Mouse (Mus musculus) left cerebral cortex, adult 8-10 months (tissue): ENCODE measurements around the gene Map2k5. TPM values are rescaled to one million over a fixed set of nuclear protein-coding genes. Genes with fewer than 3 reads are reported as not detected.

Experiments
- DNase-seq, 2 experiments: peaks; one replicate each; pipeline ENCODE4 v3.0.0; 2022; ENCODE audit warnings: low spot score in 2 of 2
- total RNA-seq, 4 experiments: library from RNA; stranded (reverse); gene quantifications; 2 replicates each; pipeline ENCODE4 v1.2.4; 2022

The Map2k5 gene
- total RNA-seq, 4 experiments from 2014 or later = 33.9 to 36.7 (median 35.6) TPM

GRCm38 (mm10) chr9:63263188-63263587 lies 114.5 kb downstream of the Map2k5 start:
- no peak for DNase-seq

DNA sequence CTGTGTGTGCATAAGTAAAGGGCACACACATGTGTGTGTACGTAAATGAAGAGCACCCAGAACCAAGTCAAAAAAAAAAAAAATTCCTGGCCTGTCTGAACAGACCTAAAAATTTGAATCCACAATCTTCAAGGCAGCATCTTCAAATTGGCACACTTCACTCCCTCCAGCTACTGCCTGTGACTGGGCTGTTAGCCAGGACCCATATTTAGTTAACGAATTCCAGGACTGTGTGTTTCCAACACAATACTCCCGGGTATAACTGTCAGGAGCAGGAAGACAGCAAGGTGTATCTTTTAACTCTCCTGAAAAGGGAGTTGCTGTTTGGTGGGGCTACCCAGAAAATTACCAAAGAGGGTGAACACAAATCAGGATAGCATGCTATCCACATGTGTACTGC lies 118.9 kb downstream of the Map2k5 start:
- DNase-seq = peak in 1 of 2 experiments; percentile 13

DNA sequence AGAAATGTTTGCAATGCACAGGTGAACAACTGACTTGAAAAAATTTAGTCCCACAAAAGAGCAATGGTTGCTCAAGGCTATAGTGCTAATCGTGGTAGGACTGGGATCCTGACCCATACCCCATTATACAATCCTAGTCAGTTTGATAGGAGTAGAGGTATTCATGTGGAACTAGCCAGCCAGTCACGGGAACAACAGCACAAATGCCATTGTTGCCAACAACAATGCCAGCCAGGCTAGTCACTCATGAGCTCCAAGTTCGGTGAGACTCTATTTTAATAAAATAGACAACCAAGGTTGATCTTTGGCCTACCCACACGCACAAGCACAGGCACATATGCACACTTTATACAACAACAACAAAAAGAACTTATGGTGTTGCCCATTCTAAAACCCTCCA lies 120.0 kb downstream of the Map2k5 start:
- no peak for DNase-seq

- DNase-seq = no peak
These were observed 126.7 kb downstream of the Map2k5 start for GRCm38 (mm10) chr9:63250841-63251626.

DNA sequence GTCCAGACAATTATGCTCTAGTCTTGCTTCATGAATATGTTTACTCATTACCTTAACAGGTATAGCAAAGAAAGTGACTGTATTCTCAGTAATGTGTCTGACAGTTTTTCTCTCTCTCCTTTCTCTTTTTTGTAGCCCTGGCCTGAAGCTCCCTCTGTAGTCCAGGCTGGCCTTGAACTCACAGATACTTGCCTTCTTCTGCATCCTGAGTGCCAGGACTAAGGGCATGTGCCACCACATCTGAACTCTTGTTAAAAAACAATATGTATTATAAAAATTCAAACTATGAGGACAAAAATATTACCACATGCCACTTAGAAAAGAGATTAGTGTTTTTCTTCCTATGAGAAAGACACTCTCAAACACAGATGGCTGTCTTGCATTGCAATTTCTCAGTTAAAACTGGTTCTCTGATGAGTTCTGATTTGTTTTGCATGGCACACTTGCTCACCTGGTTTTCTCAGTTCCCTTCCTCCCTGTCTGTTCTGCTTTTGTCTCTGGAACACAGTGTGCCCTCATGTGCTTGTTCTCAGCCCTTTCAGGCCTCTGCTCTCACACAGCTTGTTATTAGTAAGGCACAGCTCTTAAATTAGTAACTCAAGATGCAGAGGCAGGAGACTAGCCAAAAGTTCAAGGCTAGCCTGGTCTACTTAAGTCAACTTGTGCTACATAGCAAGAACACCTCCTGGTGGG lies 129.5 kb downstream of the Map2k5 start:
- DNase-seq = no peak

- DNase-seq = peak in 1 of 2 experiments; percentile 13
These were observed 131.0 kb downstream of the Map2k5 start for GRCm38 (mm10) chr9:63246568-63247169.

DNA sequence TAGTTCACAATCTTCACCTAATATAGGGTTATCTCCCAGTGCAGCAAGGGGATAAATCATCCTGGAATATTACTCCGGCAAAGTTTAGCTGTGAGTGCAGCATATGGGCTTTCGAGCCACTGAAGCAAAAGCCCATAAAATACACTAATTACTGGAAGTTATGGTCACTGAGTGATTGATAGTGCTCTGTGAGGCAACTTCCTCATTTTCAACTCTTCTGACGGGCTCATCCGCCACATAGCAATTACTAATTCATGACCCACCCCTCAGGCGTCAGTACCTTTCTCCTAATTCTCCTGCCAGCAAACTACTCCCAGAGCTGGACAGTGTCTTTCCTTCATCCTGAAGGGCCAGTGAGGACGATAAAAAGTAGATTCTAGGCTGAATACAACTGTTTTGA lies 135.7 kb downstream of the Map2k5 start:
- DNase-seq = no peak

GRCm38 (mm10) chr9:63241241-63241640 lies 136.5 kb downstream of the Map2k5 start:
- DNase-seq = no peak

- no peak for DNase-seq
These were observed 143.3 kb downstream of the Map2k5 start for GRCm38 (mm10) chr9:63234356-63234755.

DNA sequence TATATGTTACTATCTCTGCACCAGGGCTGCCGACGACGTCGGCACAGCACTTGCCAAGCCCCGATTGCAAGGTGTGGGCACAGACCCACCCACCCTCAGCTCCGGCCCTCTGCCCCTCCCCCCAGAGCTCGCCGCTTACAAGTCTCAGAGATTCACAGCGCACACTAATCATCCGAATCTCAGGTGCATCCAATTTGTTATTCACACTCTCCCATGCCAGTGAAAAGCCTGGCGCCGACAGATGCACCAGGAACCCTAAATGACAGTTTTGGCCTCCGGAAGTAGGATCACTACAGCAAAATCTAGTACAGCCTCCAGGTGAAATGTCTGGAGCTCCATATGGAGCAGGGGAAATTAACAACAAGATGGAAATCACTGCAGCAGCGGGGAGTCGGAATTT lies 147.4 kb downstream of the Map2k5 start:
- DNase-seq = no peak

DNA sequence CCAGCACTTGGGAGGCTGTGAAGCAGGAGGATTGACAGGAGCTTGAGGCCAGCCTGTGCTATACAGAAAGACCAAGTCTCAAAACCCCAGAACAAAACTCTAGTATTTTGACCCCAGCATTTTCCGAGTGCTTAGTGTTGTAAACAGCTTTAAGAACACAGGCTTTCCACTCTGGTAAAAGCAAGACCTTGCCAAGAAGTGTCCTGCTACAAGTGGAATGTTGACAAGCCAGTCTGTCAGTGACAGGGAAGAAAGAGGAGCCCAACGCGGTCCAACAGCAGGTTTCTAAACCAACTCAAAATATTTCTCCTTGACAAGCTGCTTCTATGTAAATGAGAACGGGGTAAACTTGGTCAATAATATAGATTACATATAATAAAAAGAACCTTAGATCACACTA lies 148.6 kb downstream of the Map2k5 start:
- no peak for DNase-seq

DNA sequence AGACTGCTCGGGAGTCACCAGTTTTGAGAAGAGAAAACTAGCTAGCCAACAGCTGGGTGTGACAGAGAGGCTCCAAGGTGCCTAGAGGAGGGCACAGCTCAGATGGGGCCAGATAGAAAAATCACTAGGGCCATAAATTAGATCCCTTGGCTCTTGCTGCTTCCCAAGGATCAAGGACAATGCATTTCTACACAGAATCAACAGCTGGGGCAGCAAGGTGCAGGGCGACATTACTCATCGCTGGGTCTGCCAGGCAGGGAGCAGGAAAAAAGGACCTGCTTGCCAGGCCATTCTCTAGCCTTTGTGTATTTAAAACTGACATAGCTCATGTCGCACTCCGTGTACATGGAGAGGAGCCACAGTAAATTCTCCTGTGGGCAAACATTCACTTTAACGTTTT lies 155.5 kb downstream of the Map2k5 start:
- no peak for DNase-seq

GRCm38 (mm10) chr9:63219851-63220250 lies 157.9 kb downstream of the Map2k5 start:
- DNase-seq = no peak

- DNase-seq = no peak
These were observed 162.7 kb downstream of the Map2k5 start for GRCm38 (mm10) chr9:63215031-63215430.

GRCm38 (mm10) chr9:63206769-63207276 lies 170.9 kb downstream of the Map2k5 start:
- DNase-seq = no peak

- DNase-seq = no peak
These were observed 174.2 kb downstream of the Map2k5 start for GRCm38 (mm10) chr9:63203461-63203860.

- DNase-seq = no peak
These were observed 176.1 kb downstream of the Map2k5 start for GRCm38 (mm10) chr9:63201376-63202323.

DNA sequence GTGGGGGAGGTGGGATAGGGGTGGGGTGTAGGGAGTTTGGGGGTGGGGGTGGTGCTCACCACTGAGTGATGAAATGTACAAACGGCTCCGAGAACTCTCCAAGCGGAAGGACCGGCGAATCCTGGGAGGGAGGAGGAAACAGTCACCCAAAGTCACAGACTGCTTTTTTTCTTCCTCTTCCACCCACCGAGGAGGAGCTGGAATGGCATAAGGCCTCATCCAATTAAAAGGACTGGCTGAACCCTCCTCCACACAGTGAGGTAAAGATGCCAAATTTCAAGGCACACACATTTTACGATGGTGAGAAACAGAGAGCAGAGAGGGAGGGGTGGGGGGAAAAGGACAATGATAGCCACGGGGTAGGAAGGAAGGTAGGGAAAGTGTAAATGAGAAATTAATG lies 180.4 kb downstream of the Map2k5 start:
- DNase-seq = no peak

DNA sequence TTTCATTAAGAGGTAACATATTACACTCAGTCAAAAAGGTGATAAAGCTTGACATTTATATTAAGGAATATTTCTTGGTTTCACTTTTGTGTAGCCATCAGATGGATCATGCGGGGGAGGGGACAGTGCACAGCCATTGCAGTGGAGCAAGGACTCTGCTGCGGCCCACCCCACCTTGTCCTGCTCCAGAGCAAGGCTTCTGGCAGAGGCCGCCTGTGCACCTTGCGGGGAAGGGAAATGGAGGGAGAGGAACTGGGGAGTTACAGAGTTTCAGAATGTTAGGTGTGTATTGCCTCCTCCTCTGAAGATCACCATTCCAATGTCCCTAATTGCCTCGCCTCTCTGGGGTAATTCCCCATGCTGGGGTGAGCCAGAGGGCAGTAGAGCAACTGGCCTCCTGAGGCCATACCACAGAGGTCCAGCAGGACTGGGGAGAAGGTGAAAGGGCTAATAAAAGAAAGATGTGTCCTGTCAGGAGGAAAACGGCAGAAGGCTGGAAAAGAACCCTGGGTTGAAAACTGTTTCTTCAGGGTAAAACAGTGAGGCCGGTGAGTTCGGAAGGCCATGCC lies 181.5 kb downstream of the Map2k5 start:
- no peak for DNase-seq

- no peak for DNase-seq
These were observed 182.2 kb downstream of the Map2k5 start for GRCm38 (mm10) chr9:63195523-63195922.

DNA sequence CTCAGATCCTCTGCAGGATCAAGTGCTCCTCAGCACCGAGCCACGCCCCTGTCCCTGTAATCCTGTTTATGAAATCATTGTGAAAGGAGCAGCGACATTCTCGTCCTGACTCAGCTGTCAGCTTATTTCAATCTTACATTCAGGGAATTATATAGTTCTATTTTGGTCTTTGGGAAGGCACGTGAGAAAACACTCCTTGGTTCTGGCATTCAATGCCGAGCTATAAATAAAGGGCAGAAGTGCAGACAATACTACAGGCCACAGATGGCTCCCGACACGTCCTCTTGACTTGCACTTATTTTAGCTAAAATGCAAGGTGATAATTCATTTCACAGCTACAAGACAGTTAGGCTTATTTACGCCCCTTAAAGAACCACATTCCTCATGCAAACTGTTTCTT lies 182.9 kb downstream of the Map2k5 start:
- DNase-seq = no peak
